Mouse (Mus musculus) naive thymus-derived CD4-positive, alpha-beta T cell, adult 2 months (primary cell): ENCODE results near the gene Islr.

Source experiments
- DNase-seq: peaks from one replicate; pipeline ENCODE4 v3.0.0-alpha.2; 2011; ENCODE audit warnings: low read depth

Gene Islr

DNA sequence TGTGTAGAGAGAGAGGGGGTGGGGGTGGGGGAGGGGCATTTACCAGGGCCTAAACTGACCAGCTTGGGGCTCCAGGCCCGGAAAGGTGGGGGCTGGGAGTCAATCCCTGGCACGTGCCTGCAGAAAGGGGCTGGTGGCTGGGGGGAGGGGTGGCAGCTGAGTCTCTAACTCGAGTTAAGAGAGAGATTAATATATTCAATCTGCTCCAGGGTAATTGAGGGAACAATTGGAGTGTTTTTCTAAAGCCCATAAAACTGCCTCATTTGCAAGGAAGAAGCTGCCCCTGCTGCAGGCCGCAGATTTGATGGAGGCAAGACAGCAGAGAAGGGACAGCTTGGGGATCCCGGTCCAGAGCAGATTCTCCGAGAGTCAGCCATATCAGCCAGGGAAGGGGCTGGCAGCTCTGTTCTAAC lies 91.2 kb downstream of the Islr start:
- DNase-seq = no peak

DNA sequence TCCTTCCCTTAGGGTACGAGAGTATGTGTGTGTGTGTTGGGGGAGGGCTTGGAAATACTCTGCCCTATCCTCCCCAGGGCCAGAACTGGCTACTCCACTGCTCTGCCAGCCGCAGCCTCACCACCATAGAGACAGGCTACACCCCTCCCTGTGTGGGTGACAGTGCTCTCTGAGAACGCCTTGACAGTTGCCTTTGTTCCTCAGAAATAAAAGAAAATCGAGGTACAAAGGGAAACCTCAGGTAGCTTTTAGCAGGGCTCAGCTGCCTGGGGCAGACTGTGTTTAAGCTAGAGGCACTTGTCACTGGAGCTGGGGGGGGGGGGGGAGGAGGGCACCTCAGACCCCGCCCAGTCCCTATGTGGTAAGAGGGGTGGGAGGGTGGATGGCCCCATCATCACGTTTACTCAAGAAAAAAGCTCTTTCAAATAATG lies 91.8 kb downstream of the Islr start:
- DNase-seq = peak; percentile 92

DNA sequence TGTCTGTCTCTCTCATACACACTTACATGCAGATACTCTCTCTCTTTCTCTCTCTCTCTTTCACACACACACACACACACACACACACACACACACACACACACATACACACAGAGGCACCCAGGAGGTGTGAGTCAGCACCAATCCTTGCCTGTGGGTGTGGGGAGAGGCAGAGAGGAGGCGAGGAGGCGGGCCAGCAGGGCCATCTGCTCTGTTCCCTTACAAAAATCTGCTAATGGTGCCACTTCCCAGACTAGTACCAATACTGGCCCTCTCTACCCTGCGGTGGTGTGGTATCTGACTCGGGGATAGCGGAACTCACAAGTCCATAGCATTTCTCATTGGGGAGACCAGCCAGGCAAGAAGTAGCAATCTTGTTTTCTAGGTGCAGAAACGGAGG lies 92.7 kb downstream of the Islr start:
- DNase-seq = peak; percentile 56

DNA sequence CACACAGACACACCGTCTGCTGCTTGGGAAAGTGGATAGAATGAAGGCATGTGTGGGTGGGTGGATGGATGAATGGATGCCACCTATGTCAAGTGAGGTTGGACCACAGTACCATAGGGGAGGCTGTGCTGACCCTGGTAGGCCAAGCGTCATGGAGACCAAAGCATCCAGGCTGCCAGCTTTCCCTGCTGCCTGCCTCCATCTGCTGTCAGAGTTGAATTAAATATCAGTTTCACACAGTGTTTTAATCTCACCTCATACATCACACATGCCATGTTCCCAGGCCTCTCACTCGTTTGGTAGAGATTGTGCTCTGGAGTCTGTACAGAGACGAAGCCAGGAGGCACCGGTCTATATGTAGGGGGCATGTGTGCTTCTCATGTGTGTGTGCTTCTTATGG lies 93.3 kb downstream of the Islr start:
- no peak for DNase-seq

DNA sequence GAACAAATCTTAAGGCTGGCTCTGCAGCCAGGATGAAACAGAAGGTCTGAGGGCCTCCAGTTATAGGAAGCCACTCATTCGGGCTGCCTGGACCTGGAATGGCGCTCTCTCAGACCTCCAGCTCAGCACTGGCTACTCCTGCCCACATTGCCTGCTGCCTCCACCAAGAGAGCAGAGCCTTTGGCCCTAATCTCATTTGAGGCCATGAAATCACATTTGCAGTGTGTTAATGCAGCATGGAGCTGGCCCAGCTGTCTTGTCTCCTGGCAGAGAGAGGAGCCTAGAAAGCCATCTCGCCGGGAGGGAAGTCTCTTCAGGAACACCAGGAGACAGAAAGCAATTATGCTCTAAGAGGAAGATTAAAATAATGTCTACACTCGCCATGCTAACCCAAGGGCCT lies 96.6 kb downstream of the Islr start:
- no peak for DNase-seq
